Mouse (Mus musculus): ENCODE measurements at regions not wholly inside any gene's neighbourhood (a gene's known extent, or its start where the extent isn't known, plus 50 kb on each side); places are given as distances from the start of the nearest gene placed in this dataset.

DNA sequence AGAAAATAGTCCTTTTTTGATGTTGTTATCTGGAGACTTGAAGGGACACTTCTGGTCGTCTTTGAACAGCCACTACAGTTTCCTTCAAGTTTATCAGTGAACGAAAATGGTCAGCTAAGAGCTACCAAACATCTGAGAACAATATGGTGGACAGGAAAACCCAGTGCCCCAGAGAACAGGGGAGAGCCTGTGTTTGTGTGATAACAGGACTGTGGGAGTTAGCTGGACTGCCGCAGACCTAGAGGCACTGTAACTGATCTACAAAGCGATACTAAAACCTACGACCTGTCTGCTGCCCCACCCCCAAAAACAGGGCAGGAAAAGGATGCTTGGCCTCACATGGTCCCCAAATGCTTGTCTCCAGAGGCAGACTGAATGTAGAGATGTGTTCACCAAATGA lies 175.5 kb downstream of the Mreg start:
- no peak for DNase-seq

DNA sequence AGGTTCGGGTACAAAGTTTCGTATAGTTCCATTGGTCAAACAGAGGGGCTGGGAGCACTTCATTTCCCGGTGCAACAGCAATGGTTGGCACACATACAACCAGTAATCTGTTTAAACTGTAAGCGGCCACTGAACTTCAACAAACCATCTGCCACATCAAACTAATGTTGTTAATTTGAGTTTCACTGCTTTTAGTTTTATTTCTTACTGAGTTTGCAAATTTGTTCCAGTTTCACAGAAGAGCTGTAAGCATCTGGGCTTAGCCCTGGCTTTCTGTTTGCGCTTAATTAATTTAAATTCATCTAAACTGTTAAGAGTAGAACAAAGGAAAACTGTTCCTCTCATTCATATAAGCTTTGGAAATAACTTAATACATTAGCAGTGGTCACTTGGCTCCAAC lies 176.0 kb downstream of the Mreg start:
- DNase-seq, result no peak

DNA sequence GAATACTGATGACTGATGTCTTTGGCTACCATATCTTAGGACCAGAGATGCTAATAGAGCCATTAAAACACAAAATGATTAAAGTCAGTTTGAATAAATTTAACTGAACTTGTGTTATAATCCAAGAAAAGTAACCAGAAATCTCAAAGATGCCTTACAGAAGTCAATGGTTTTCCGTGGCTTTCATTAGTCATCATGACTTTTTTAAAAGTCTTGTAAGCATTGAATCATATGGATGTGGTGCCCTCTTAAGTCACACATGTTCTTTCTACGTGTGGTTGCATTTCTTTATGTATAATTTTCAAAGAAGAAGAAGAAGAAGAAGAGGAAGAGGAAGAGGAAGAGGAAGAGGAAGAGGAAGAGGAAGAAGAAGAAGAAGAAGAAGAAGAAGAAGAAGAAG lies 178.2 kb downstream of the Mreg start:
- DNase-seq, result no peak

DNA sequence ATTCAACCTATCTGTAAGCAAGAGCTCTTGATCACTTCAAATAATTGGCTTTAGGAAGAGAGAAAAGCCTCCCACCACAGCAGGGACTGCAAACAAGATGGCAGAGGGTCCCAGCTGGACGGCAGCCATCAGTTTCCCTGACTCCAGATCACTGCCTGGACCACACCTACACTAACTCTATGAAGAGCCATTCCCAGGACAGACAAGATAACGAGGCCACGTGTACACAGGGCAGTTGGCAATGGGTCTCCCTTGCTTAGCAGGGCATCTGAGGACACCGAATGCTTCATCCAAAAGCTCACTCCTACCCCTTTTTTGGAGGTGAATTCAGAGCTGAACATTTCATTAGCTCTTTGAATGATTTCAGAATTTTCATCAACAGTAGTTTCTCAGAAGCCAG lies 179.9 kb downstream of the Mreg start:
- peak; percentile 38 to 56 for DNase-seq

DNA sequence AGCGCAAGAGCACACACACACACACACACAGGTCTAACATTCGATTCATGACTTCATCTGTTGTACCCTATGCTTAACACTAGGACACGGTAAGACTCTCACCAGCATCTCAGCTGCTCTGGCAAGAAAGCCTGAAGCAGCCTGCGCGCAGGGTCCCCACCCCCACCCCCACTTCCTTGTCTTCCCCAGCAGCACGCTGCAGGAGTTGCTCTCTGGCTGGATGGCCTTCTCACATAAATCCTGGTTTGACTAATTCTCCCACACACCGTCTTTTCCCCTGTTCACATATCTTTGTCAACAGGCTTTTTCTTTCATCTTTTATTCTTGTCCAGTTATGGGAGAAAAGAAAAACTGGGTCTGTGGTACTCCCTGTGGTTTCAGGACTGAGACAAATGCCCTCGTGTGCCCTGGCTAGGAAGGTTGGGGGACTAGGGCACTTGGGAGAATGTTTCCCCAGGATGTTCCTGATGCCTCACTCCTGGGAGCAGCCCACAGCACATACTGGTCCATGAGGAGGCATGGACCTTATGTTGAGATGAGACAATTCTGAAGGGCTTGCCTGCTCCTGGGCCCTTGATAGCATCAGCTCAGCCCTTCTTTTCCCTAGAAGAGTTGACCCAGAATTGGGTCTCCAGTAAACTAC lies 181.2 kb downstream of the Mreg start:
- no peak for DNase-seq

DNA sequence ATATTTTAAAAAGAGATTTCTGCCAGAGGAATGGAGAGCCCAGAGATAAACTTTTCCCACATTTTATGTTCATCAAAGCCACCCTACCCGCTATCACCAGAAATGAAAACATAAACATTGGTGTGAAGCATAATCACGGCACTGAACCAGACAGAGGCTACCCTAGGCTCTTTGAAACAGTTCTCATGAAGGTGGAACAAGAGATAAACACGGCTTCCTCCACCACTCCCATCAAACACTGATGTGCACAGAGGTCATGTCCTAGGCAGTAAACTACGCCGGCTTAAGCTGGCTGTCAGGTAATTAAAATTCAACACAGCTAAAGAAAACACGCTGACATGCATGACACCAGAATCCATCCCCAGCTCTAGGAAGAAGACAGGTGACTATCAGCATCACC lies 182.5 kb downstream of the Mreg start:
- DNase-seq, result no peak

DNA sequence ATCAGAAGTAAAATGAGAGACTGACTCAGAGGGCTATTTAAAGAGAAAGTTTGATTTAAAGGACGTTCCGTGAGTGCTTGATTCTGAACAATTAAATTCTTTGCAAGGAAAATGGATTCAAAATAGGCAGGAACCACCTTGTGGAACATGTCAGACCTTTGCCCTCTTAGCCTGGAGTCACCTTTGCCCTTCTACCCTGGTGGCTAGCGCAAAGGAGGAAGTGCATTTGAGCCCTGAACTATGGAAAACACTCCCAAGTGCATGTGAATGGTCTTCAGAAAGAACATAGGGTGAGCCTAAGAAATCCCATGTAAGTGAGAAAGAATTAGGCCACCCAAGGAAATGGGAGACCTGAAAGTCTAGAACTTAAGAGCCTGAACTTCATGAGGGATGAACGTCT lies 185.2 kb downstream of the Mreg start:
- DNase-seq, result no peak

DNA sequence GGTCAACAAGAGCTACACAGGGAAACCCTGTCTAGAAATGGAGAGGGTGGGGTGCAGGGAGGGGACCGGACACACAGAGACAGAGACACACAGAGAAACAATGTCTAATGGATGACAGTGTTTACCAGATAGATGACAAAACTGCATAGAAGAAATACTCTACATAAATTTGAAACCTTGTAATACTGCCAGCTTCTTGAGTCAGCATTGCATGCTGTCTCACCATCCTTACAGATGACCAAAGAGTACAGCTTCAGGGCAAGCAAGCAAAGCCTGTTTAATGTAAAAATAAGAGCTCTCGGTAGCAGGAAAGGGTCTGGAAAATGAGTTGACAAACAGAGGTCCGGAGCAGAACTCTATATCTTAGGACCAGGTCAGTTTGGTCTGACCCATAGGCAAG lies 189.5 kb downstream of the Mreg start:
- DNase-seq, result no peak

DNA sequence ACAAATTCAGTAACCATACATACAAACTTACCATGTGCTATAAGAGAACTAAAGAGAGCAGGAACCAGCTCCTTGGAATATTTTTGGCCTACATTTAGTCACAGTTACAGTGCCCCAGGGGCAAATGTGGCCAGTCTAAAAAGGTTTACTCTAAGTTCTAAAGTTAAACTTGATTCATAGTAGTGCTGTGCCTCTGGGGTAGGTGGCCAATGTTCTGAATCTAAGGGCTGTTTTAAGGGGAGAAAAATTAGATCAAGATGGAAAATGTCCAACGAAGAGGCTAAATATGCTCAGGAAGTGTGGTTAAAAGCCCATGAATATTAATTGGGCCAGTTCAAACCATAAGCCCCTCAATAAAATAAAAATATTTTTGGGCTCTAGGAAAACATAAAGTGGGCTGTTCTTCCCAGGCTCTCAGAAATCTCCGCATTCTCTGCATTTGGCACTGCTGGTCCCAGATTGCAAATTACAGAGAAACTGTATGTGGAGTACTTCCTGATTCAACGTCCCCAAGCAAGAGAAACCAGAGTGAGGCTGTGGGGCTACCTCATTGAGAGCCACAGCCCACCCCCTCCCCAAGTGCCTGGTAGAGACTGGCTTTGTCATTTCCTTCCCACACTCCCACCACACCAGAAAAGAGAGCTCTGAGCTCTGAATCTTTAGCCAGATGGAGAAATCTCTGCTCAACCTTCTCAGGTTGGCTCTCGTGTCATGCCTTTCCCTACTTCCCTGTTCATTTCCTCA lies 193.5 kb downstream of the Mreg start:
- DNase-seq, result no peak

DNA sequence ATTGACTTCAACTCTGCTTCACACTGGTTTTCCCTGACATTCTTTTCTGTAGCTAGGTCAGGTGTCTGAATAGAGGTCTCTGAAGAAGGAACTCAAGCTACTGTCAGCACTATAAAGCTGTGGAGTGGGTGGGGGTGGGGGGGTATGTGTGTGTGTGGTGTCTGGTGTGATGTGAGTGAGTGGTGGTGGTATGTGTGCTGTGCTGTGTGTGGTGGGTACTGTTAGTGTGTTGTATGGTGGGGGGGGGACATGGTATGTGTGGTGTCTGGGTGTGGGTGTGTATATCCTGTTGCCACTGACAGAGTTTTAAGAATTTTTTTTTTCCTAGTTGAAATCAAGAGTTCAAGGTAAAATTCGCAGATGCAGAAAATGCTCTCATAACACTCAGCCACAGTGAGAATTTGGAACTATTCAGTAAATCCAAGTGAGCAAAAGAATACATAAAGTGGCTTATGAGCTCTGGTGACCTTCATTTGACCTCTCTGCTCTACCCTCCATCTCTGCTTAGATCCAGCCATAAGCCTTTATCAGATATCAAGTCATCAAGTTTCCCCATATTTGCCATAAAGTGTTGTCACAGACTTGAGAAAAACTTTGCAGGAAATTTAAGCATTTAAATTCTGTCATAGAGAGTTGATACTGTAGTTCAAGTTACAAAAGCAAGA lies 194.2 kb downstream of the Mreg start:
- DNase-seq, result no peak

DNA sequence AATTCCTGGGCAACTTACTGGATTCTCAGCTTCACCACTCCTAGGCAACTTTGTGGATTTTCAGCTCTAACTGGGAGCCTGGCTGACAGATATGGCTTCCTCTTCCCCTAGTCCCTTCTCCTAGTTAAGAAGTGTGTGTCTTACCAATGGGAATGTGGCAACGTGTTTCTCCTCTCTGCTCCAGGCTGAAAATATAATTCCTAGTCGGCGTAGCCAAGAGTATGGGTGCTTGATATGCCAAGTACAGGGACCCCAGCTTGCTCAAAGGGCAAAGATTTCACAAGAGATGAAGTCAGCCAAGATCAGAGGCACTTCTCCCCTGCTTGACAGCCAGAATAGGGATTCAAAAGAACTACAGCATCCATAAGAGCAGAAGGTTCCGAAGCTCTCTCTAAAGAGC lies 196.6 kb downstream of the Mreg start:
- no peak for DNase-seq

DNA sequence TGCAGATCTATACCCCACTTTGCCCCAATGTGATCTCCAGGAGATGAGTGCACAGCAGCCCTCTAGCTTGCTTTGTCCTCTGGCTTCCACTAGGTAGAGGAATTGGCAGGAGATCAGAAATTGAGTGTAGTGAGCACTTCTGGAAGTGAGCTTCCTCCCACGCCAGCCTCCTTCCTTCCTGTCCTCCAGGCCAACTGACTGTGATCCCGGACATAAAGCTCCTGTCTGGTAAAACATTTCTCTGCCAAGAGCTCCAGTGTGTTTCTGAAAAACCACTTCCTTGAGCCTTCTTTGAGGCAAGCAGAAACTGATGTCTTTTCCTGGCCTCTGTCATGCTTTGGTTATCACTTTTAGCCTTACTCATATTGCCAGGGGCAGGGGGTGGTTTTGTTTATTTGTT lies 197.5 kb downstream of the Mreg start:
- no peak for DNase-seq

DNA sequence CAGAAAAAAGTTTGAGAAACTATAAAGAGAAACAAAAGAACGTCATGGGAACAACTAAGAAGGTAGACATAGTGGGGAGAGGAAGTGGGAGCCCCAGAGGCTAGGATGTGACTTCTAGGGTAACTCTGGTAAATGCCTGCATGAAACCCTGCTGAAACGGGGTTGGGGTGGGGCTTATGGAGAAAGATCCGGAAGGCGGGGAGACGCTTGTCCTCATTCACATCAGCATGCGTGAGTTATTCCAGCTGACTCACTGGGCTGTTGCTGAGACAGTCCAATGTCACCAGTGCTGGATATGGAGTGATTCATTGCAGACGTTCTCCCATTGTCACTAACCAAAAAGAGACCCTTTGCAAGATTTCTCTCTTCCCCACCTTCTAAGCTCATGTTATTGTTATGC lies 198.2 kb downstream of the Mreg start:
- no peak for DNase-seq

DNA sequence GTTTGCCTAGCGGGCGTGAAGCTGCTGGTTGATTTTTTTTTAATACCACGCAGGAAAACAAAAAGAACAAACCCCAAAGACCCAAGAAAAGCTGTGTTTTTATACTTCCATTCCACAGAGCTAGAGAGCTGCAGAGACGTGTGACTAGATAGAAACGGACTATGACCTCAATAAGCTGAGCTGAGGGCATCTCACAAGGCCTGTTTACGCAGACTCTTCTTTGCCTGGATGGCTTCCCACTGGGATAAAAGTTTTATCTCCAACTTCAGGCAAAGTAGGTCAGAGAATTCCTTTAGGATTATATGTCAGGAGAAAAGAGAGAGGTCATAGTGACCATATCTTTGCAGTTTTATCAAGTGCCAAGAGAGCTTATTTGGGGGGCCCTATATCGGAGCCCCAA lies 199.4 kb downstream of the Mreg start:
- no peak for DNase-seq

DNA sequence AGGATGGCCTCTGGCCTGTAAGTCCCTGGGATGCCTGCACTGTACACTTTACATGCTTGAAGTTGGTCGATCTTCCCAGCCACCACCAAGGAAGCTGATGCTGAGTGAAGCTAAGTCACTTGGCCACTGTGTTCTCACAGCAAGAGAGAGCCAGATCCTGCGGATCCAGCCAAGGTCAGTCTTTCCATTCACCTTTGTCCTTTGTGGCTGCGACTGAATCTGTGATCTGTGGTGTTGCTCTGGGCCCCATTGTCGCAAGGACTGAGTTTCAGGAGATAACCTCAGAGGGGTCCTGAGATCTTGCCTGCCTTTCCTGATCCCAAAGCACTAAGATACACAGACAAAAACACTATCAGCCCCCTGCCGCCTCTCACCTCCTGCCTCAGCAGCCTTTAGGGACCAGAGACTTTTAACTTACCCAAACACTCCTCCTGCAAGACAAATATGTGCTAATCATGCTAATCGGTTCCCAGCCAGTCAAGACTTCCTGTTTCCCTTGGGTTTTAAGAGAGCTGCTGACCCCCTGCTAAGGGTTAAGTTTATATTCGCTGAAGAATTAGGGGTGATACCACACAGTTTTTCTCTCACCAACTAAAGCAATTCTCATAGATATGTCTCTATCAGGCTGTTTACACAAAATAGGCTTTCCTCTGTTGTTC lies 202.7 kb downstream of the Mreg start:
- DNase-seq, result no peak

DNA sequence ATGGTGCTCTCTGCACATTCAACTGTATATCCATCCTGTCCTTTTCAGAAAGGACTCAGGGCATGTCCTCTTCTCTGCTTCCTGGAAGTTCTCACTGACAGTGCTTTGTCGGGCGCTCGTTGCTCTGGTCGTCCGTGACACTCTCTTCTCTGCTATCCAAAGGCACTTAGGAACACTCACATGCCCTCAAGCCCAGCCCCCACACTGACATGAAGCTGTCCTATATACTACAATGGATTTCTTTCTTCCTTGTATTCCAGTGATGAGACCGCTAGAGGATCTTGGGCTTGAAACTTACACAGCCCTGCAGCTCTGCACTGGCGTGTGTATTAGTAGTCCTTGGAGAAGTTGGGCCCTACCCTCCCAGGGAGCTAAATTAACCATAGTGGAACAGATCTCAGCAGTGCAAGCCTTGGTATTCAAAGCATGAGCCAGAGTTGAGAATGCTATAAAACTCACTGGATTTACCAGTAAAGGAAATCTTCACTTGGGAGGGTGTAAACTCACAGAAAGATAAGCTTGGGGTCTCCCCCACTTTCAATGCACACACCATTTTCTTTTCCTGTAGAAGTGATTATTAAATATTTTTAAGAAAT lies 205.3 kb downstream of the Mreg start:
- no peak for DNase-seq

DNA sequence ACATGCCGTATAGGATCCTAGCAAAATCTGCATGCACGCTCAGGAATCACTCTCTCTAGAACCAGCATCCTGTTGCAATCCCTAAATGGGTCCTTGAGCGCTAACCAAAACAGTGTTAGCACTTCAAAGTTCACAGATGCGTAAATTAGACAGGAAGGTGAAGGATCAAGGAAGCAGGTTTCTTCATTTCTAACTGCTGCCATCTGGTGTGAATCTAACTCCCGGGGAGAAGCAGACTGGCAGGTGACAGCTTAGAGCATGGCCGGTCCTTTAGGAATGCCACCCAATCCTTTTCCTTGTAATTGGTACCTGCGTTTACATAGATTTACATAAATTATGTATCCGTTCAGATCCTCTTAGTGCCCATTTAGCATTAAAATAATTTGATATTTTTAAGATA lies 206.2 kb downstream of the Mreg start:
- DNase-seq, result peak in 1 of 2 experiments; percentile 12

DNA sequence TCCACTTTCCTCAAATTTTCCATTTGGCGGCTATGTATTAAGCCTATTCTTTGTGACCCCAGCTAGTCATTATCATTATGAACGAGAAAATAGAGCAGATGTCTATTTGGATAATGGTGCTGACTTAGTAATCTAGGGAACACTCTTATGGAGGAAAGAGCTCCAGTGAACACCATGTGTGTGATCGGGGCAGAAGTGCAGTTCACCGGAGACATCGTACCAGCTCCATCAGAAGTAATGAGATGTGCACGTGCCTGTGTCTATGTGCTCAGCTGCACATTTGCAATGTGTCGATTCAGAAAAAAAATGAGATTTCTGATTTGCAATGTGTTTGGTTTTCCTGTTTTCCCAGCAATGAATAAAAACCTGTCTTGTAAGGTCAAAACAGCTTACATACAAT lies 206.6 kb downstream of the Mreg start:
- no peak for DNase-seq

DNA sequence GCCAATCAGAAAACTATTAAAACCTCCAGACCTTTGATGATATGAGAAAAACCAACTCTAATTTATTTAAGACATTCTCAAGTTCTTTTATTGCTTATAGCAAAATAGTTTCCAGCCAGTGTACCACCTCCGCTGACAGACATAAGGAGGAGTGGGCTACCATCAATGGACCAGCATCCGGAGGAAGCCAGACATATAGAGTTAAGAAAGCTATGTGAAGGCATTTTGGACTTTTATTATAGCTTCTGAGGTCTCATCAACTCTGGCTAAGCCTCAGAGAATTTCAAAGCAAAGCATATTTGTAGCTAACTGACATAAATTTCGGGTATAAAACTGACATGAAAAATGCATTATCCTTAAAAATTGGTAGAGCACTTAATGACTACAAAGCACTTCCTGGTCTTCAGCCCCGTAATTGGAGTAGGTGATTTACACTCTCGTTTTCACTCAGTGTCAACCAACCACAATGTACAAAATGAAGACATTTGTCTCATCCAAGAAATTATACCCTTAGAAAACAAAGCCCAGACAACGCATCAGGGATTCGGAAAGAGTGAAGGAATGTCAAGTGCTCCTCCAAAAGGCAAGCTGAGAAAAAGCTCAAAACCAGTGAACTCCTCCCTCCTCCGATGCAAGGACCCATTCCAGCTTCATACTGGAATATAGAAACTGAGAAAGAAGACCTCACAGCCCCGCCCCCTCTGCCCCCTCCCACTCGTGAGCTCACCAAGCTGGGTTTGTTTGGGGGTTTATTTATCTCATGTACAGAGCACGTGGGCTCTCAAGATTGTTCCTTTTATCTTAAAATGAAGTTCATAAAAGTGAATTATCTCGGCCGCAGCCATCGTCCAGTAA lies 208.5 kb downstream of the Mreg start:
- no peak for DNase-seq

DNA sequence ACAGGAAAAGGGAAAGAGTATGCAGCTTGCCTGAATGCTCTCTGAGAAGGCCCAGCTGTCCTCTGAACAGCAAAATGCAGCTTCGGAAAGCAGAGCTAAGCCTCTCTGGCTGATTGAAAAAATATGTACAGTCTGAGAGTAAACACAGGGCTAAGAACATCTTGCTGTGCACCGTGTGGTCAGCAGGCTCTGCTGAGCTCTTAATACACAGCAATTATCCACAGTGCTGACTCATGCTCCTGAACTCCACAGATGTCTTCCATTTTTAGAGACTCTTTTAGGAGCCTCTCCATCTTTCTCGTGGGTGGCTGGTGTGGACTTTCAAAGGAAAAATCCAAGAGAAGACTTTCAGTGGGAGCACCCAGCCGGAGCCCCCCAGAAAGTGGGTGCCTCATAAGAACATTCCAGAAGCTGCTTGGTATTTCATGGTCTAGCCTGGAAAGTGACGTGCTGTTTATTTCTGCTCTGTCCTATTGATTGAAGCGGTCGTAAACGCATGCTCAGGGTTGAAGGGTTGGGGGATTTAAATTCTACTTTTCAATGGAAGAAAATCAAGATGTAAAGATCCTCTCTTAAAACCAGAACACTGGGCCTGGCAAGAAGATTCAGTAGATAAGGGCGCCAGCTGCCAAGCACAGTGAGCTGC lies 209.5 kb downstream of the Mreg start:
- no peak for DNase-seq

DNA sequence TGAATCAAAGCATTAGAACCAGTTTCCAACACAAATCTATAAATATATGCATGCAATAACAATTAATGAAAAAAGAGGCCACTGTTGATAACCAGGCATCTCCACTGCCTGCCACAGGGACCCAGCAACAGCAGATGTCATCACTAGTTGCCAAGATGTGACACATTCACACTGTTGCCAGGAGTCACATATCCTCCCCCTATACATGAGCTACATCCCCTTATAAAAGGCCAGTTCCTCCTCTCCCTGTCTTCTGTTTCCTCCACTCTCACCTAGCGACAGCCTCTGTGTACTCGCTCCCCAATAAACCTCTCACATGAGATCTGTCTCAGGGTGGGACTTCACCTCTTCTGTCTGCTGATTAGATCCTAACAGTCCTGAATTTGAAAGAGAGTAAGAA lies 211.4 kb downstream of the Mreg start:
- no peak for DNase-seq

DNA sequence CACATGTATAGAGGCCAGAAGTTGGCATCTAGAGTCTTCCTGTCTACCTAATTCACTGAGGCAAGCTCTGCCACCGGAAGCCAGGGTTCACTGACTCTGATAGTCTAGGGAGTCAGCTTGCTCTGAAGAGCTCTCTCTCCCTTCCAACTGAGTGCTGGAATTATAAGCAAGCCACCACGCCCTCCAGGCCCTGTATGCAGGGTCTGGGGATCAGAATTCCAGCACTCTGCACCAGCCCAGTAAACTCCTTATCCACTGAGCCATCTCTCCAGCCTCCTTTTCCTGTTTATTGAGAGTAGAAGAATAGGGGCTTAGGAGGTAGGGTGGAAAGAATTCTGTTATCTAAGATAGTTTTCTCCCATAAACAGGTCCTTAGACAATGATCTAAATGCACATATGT lies 215.3 kb downstream of the Mreg start:
- no peak for DNase-seq

Data from cerebellum, postnatal 10 days (tissue).